Mouse (Mus musculus): ENCODE data around the gene Casp7.

The Casp7 gene

GRCm38 (mm10) chr19:56470286-56471020 is 73.5 kb downstream of the Casp7 start:
- no peak for DNase-seq (ENCODE audit: low spot score)

GRCm38 (mm10) chr19:56471934-56472333 is 75.0 kb downstream of the Casp7 start:
- DNase-seq (ENCODE audit: low spot score) = no peak

GRCm38 (mm10) chr19:56474869-56475550 is 78.1 kb downstream of the Casp7 start:
- DNase-seq (ENCODE audit: low spot score) = no peak

- DNase-seq (ENCODE audit: low spot score) = no peak
Observed at GRCm38 (mm10) chr19:56476546-56476945, 79.6 kb downstream of the Casp7 start.

GRCm38 (mm10) chr19:56477253-56477652 is 80.3 kb downstream of the Casp7 start:
- no peak for DNase-seq (ENCODE audit: low spot score)

GRCm38 (mm10) chr19:56477832-56478231 is 80.9 kb downstream of the Casp7 start:
- DNase-seq (ENCODE audit: low spot score) = no peak

- no peak for DNase-seq (ENCODE audit: low spot score)
Observed at GRCm38 (mm10) chr19:56484630-56485375, 87.9 kb downstream of the Casp7 start.

- no peak for DNase-seq (ENCODE audit: low spot score)
Observed at GRCm38 (mm10) chr19:56485376-56486271, 88.7 kb downstream of the Casp7 start.

- no peak for DNase-seq (ENCODE audit: low spot score)
Observed at GRCm38 (mm10) chr19:56486926-56487325, 90.0 kb downstream of the Casp7 start.

- DNase-seq (ENCODE audit: low spot score) = no peak
Observed at GRCm38 (mm10) chr19:56487339-56487738, 90.4 kb downstream of the Casp7 start.

GRCm38 (mm10) chr19:56489601-56490000 is 92.7 kb downstream of the Casp7 start:
- DNase-seq (ENCODE audit: low spot score) = no peak

Measured in layer of hippocampus, adult 9-10 months (tissue).